In the genomic region with DNA sequence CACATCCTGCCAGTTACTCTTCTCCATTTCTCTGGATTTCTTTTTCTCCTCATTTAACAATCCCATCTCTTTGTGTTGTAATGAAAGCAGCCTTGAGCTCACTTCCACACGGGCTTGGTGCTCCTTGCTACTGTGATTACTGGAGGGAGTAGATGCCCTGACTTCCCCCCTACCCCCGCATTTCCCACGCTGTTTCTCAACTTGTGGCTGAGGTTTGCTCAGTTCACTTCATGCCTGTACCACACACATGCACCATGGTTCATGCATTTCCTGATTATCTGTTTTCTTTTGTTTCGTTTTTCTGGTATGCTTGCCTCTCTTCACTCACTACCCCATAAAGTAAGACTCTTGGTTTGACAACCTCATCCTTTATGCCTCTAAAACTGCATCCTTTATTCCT, we compare ENCODE assay signal across 23 mouse cellular contexts. TPM values are rescaled to one million over a fixed set of nuclear protein-coding genes. Genes with fewer than 3 reads are reported as not detected.
A peak's percentile ranks its signal among the peaks of the same experiment; 100 is the strongest.
DNase-seq lines count a peak whose midpoint lies in the region; ATAC-seq and TF ChIP-seq lines count a peak whose summit lies in the region.
"Had no signal": no experiment of that assay in that cellular context is flagged by ENCODE, and none has a peak within 500 bp of the region (broad histone marks: within the 10 kb centered on the region; RNA-seq: fewer than 3 reads in every experiment).

No protein-coding gene starts in this region.

- WGBS in spleen, adult 2 months, result 24% methylated on average over 4 of the region's 4 CpGs
- WGBS in midbrain, embryonic 10.5 days, result 76% methylated on average over 4 of the region's 4 CpGs

- H3K4me1 ChIP-seq in spleen, adult 2 months (ENCODE audit: control insufficient read depth, insufficient read depth, insufficient read length), result peaks cover 3% of the 10 kb centered on the region
- no peaks in the 10 kb centered on the region for H3K4me1 ChIP-seq in midbrain, embryonic 10.5 days
- H3K4me1 ChIP-seq: embryonic facial prominence, embryonic 13.5 days; hindbrain, embryonic 13.5 days; liver, embryonic 12.5 days; midbrain, embryonic 13.5 days had no signal

- DNase-seq in spleen, adult 2 months (ENCODE audit: low read depth in 1 of 2, low spot score in 2 of 2), result peak; percentile 26 to 53
- DNase-seq in spleen, adult 12 weeks (ENCODE audit: low spot score), result no peak
- peak; percentile 71 for DNase-seq in naive thymus-derived CD4-positive, alpha-beta T cell, adult 2 months (ENCODE audit: low read depth)
- DNase-seq in thymus, postnatal 36 days, result peak; percentile 46 to 57
- no peak for DNase-seq in midbrain, embryonic 10.5 days (ENCODE audit: low spot score)
- no peak for DNase-seq in right cerebral cortex, postnatal 25 days
- no peak for DNase-seq in cerebellum, postnatal 14 days
- DNase-seq: adrenal gland, postnatal 25 days; cerebellum, adult 2 months; forebrain, postnatal 0 days; gastrocnemius, postnatal 10 days had no signal

- no peak overlapping the region for H3K27ac ChIP-seq in spleen, adult 2 months (ENCODE audit: insufficient read depth, low read length)
- no peak overlapping the region for H3K27ac ChIP-seq in midbrain, embryonic 10.5 days (replicated peaks)
- H3K27ac ChIP-seq: embryonic facial prominence, embryonic 13.5 days; hindbrain, embryonic 13.5 days; liver, embryonic 12.5 days; midbrain, embryonic 13.5 days had no signal

- H3K36me3 ChIP-seq in spleen, adult 2 months (ENCODE audit: control insufficient read depth, insufficient read depth, low read length), result no peaks in the 10 kb centered on the region
- H3K36me3 ChIP-seq in midbrain, embryonic 10.5 days, result no peaks in the 10 kb centered on the region
- H3K36me3 ChIP-seq: embryonic facial prominence, embryonic 13.5 days; hindbrain, embryonic 13.5 days; liver, embryonic 12.5 days; midbrain, embryonic 13.5 days had no signal

- TF ChIP-seq POLR2A in spleen, adult 2 months (IDR thresholded peaks at IDR 0.05; ENCODE audit: low read depth, low read length), result no peak

- TF ChIP-seq CTCF in spleen, adult 2 months (IDR thresholded peaks at IDR 0.05; ENCODE audit: extremely low read depth, insufficient read depth, insufficient read length, insufficient replicate concordance), result no peak

- H3K27me3 ChIP-seq in spleen, adult 2 months (ENCODE audit: control insufficient read depth, insufficient read depth, low read length), result no peaks in the 10 kb centered on the region
- H3K27me3 ChIP-seq in midbrain, embryonic 10.5 days (ENCODE audit: low read depth, poor library complexity, severe bottlenecking), result no peaks in the 10 kb centered on the region
- H3K27me3 ChIP-seq: embryonic facial prominence, embryonic 13.5 days; hindbrain, embryonic 13.5 days; liver, embryonic 12.5 days; midbrain, embryonic 13.5 days had no signal

- no peaks in the 10 kb centered on the region for H3K9me3 ChIP-seq in midbrain, embryonic 10.5 days (replicated peaks)
- H3K9me3 ChIP-seq: embryonic facial prominence, embryonic 13.5 days; hindbrain, embryonic 13.5 days; liver, embryonic 12.5 days; midbrain, embryonic 13.5 days had no signal

- peak; percentile 81 for ATAC-seq in activated CD4-positive, CD25-positive, alpha-beta regulatory T cell, adult 4 months
- ATAC-seq: forebrain, postnatal 0 days; intestine, embryonic 16.5 days; liver, embryonic 12.5 days; midbrain, embryonic 13.5 days had no signal

- H3K4me3 ChIP-seq in spleen, adult 2 months (ENCODE audit: extremely low read depth, insufficient read depth, insufficient read length), result no peak overlapping the region
- H3K4me3 ChIP-seq in midbrain, embryonic 10.5 days, result no peak overlapping the region
- H3K4me3 ChIP-seq: embryonic facial prominence, embryonic 13.5 days; hindbrain, embryonic 13.5 days; liver, embryonic 12.5 days; midbrain, embryonic 13.5 days; myocyte had no signal

RNA-seq across cellular contexts. Expression of gene Ms4a6d, which starts 15.4 kb away (rescaled TPM):
- 2.1 and 3.9 TPM in 2 replicates for polyA plus RNA-seq in spleen, adult 2 months (2012; rRNA removed)
- 10 to 100 TPM; 14.3 to 14.9 TPM for polyA plus RNA-seq in activated CD4-positive, CD25-positive, alpha-beta regulatory T cell, adult 4 months (2017; shearing (Covaris generic))
- polyA plus RNA-seq in midbrain, embryonic 10.5 days (2016; fragmentation: Nextera tagmentation; extraction: Ambion mirVana), result 1.4 and 2.5 TPM in 2 replicates

RNA-seq across cellular contexts. Expression of gene Ms4a2, which starts 34.3 kb away (rescaled TPM):
- 0.12 and 0.14 TPM in 2 replicates for polyA plus RNA-seq in spleen, adult 2 months (2012; rRNA removed)
- not detected for polyA plus RNA-seq in activated CD4-positive, CD25-positive, alpha-beta regulatory T cell, adult 4 months (2017; shearing (Covaris generic))
- polyA plus RNA-seq in midbrain, embryonic 10.5 days (2016; fragmentation: Nextera tagmentation; extraction: Ambion mirVana), result not detected in 2 replicates
- polyA plus RNA-seq: cerebellum, adult 2 months; forebrain, postnatal 0 days; midbrain, embryonic 13.5 days; myocyte had no signal

RNA-seq across cellular contexts. Expression of gene Ms4a3, which starts 51.4 kb away (rescaled TPM):
- 1.2 and 1.7 TPM in 2 replicates for polyA plus RNA-seq in spleen, adult 2 months (2012; rRNA removed)
- polyA plus RNA-seq in activated CD4-positive, CD25-positive, alpha-beta regulatory T cell, adult 4 months (2017; shearing (Covaris generic)), result not detected
- polyA plus RNA-seq in midbrain, embryonic 10.5 days (2016; fragmentation: Nextera tagmentation; extraction: Ambion mirVana), result not detected in 2 replicates
- polyA plus RNA-seq: cerebellum, adult 2 months; cortical plate, adult 2 months; embryonic facial prominence, embryonic 13.5 days; forebrain, postnatal 0 days; heart, postnatal 0 days; hindbrain, embryonic 13.5 days; kidney, embryonic 16.5 days; limb, embryonic 11.5 days; lung, embryonic 16.5 days; midbrain, embryonic 13.5 days; myocyte had no signal

RNA-seq across cellular contexts. Expression of gene Ms4a4d, which starts 52.6 kb away (rescaled TPM):
- polyA plus RNA-seq in spleen, adult 2 months (2012; rRNA removed), result 8.6 and 10.2 TPM in 2 replicates
- polyA plus RNA-seq in activated CD4-positive, CD25-positive, alpha-beta regulatory T cell, adult 4 months (2017; shearing (Covaris generic)), result 1 to 10 TPM; 4.1 to 4.9 TPM
- 0.31 and 0.99 TPM in 2 replicates for polyA plus RNA-seq in midbrain, embryonic 10.5 days (2016; fragmentation: Nextera tagmentation; extraction: Ambion mirVana)
- polyA plus RNA-seq: cortical plate, adult 2 months; forebrain, postnatal 0 days; hindbrain, embryonic 13.5 days; midbrain, embryonic 13.5 days had no signal

Comparison
In these comparisons a context has a peak if more than half of its experiments do, and no peak if none do; other contexts are left out.
1. DNase-seq: peak in spleen, adult 2 months (2 of 2), naive thymus-derived CD4-positive, alpha-beta T cell, adult 2 months (single experiment) and thymus, postnatal 36 days (2 of 2); none in spleen, adult 12 weeks (single experiment), midbrain, embryonic 10.5 days (single experiment), right cerebral cortex, postnatal 25 days (single experiment) and cerebellum, postnatal 14 days (0 of 2).